Mouse (Mus musculus) heart, embryonic 11.5 days (tissue): ENCODE data around the gene Fam19a2. TPM values are rescaled to one million over a fixed set of nuclear protein-coding genes. Genes with fewer than 3 reads are reported as not detected.

Source experiments
- ATAC-seq: fragments of 200-750 bp; cut with Nextera tagmentation; replicated peaks from 2 replicates; pipeline ENCODE4 v1.8.0; 2017; ENCODE audit warnings: moderate library complexity; ENCODE audit not compliant: insufficient number of reproducible peaks, low FRiP score, low TSS enrichment
- H3K27ac ChIP-seq: fragments of 300-500 bp; sonication (generic); 2 replicates; pipeline ENCODE4 v1.5.1; 2014; ENCODE audit warnings: mild to moderate bottlenecking, low read depth, low read length
- H3K27me3 ChIP-seq: fragments of 300-500 bp; sonication (generic); 2 replicates; pipeline ENCODE4 v1.6.1; 2014; ENCODE audit warnings: mild to moderate bottlenecking, low read length, mixed read lengths; ENCODE audit not compliant: control insufficient read depth, insufficient read depth
- H3K36me3 ChIP-seq: fragments of 300-500 bp; sonication (generic); 2 replicates; pipeline ENCODE4 v1.6.1; 2014; ENCODE audit warnings: mild to moderate bottlenecking, low read length, moderate library complexity, mixed read lengths; ENCODE audit not compliant: control insufficient read depth, insufficient read depth
- H3K4me1 ChIP-seq: fragments of 300-500 bp; sonication (generic); 2 replicates; pipeline ENCODE4 v1.6.1; 2014; ENCODE audit warnings: low read length; ENCODE audit not compliant: control insufficient read depth, insufficient read depth
- H3K4me2 ChIP-seq: fragments of 300-500 bp; sonication (generic); 2 replicates; pipeline ENCODE4 v1.6.1; 2014; ENCODE audit warnings: mild to moderate bottlenecking, moderate library complexity
- H3K4me3 ChIP-seq: fragments of 300-500 bp; sonication (generic); 2 replicates; pipeline ENCODE4 v1.5.1; 2014; ENCODE audit warnings: low read depth, low read length
- H3K9ac ChIP-seq: fragments of 300-500 bp; sonication (generic); 2 replicates; pipeline ENCODE4 v1.6.1; 2014; ENCODE audit warnings: mild to moderate bottlenecking, low read depth, low read length, moderate library complexity
- H3K9me3 ChIP-seq: fragments of 300-500 bp; sonication (generic); replicated peaks from 2 replicates; pipeline ENCODE4 v1.6.1; 2016; ENCODE audit warnings: low read length; ENCODE audit not compliant: control insufficient read depth
- WGBS: fragments of 180-500 bp; shearing (Covaris S2); extraction: QIAGEN DNeasy Blood & Tissue Kit; methylation state at CpG from one replicate; pipeline ENCODE4 v1.1.7; 2014; ENCODE audit not compliant: insufficient replicate concordance; 5-methylcytosine and 5-hydroxymethylcytosine counted together
- polyA plus RNA-seq: library from polyadenylated mRNA; unstranded; fragments of >200 nt; fragmentation: Nextera tagmentation; extraction: Ambion mirVana; gene quantifications from 2 replicates; pipeline ENCODE4 v1.2.1, GENCODE M21; 2014

The Fam19a2 gene
- polyA plus RNA-seq, 1 experiment from 2014 or later: 1.2 TPM

GRCm38 (mm10) chr10:123626691-123627090 lies 362.9 kb downstream of the Fam19a2 start:
- no peak overlapping the region for H3K9ac ChIP-seq
- H3K9me3 ChIP-seq: no peaks in the 10 kb centered on the region
- no peak overlapping the region for H3K4me3 ChIP-seq
- H3K27me3 ChIP-seq: no peaks in the 10 kb centered on the region
- no peak overlapping the region for H3K27ac ChIP-seq
- no peaks in the 10 kb centered on the region for H3K36me3 ChIP-seq
- peaks cover 6% of the 10 kb centered on the region; the same call in 1 of the 2 replicates for H3K4me1 ChIP-seq
- no peak for ATAC-seq
- 70% methylated on average over 2 of the region's 2 CpGs for WGBS
- H3K4me2 ChIP-seq: no peak overlapping the region

GRCm38 (mm10) chr10:123629248-123629744 lies 365.5 kb downstream of the Fam19a2 start:
- Histone ChIP-seq H3K9me3 (no peaks in the 10 kb centered on the region), H3K27ac (no peak overlapping the region), H3K27me3 (no peaks in the 10 kb centered on the region), H3K4me1 (no peaks in the 10 kb centered on the region), H3K9ac (no peak overlapping the region), H3K4me3 (no peak overlapping the region), H3K4me2 (no peak overlapping the region), H3K36me3 (no peaks in the 10 kb centered on the region)
- no peak for ATAC-seq
- 49% methylated on average over 5 of the region's 5 CpGs for WGBS

- no peak for ATAC-seq
- Histone ChIP-seq H3K27ac (no peak overlapping the region), H3K9me3 (no peaks in the 10 kb centered on the region), H3K9ac (no peak overlapping the region), H3K36me3 (no peaks in the 10 kb centered on the region), H3K27me3 (no peaks in the 10 kb centered on the region), H3K4me3 (no peak overlapping the region), H3K4me2 (no peak overlapping the region), H3K4me1 (no peaks in the 10 kb centered on the region)
- WGBS: 59% methylated on average over 5 of the region's 5 CpGs
Observed at GRCm38 (mm10) chr10:123632029-123632428, 368.2 kb downstream of the Fam19a2 start.

- no peak overlapping the region for H3K9ac ChIP-seq
- H3K4me1 ChIP-seq: no peaks in the 10 kb centered on the region
- no peaks in the 10 kb centered on the region for H3K27me3 ChIP-seq
- ATAC-seq: no peak
- 76% methylated on average over 5 of the region's 5 CpGs for WGBS
- no peak overlapping the region for H3K4me2 ChIP-seq
- no peaks in the 10 kb centered on the region for H3K36me3 ChIP-seq
- no peaks in the 10 kb centered on the region for H3K9me3 ChIP-seq
- no peak overlapping the region for H3K27ac ChIP-seq
- no peak overlapping the region for H3K4me3 ChIP-seq
Observed at GRCm38 (mm10) chr10:123636655-123637054, 372.9 kb downstream of the Fam19a2 start.

GRCm38 (mm10) chr10:123637496-123637895 lies 373.7 kb downstream of the Fam19a2 start:
- ATAC-seq: no peak
- Histone ChIP-seq H3K27ac (no peak overlapping the region), H3K4me2 (no peak overlapping the region), H3K27me3 (no peaks in the 10 kb centered on the region), H3K9me3 (no peaks in the 10 kb centered on the region), H3K4me1 (no peaks in the 10 kb centered on the region), H3K9ac (no peak overlapping the region), H3K36me3 (no peaks in the 10 kb centered on the region), H3K4me3 (no peak overlapping the region)

GRCm38 (mm10) chr10:123645568-123645967 lies 381.8 kb downstream of the Fam19a2 start:
- Histone ChIP-seq H3K27ac (no peak overlapping the region), H3K4me3 (no peak overlapping the region), H3K9ac (no peak overlapping the region), H3K4me1 (no peaks in the 10 kb centered on the region), H3K27me3 (no peaks in the 10 kb centered on the region), H3K9me3 (no peaks in the 10 kb centered on the region), H3K36me3 (no peaks in the 10 kb centered on the region), H3K4me2 (no peak overlapping the region)
- no peak for ATAC-seq
- WGBS: 85% methylated on average over 4 of the region's 4 CpGs

GRCm38 (mm10) chr10:123671208-123671607 lies 407.4 kb downstream of the Fam19a2 start:
- no peak overlapping the region for H3K9ac ChIP-seq
- no peaks in the 10 kb centered on the region for H3K4me1 ChIP-seq
- no peak overlapping the region for H3K4me2 ChIP-seq
- H3K27me3 ChIP-seq: no peaks in the 10 kb centered on the region
- no peak overlapping the region for H3K4me3 ChIP-seq
- no peaks in the 10 kb centered on the region for H3K9me3 ChIP-seq
- H3K27ac ChIP-seq: no peak overlapping the region
- no peak for ATAC-seq
- no peaks in the 10 kb centered on the region for H3K36me3 ChIP-seq

- WGBS: 7% methylated on average over 7 of the region's 7 CpGs
- no peaks in the 10 kb centered on the region for H3K9me3 ChIP-seq
- H3K27ac ChIP-seq: no peak overlapping the region
- no peak overlapping the region for H3K9ac ChIP-seq
- no peaks in the 10 kb centered on the region for H3K4me1 ChIP-seq
- no peak overlapping the region for H3K4me2 ChIP-seq
- H3K36me3 ChIP-seq: no peaks in the 10 kb centered on the region
- H3K27me3 ChIP-seq: no peaks in the 10 kb centered on the region
- no peak for ATAC-seq
- H3K4me3 ChIP-seq: no peak overlapping the region
Observed at GRCm38 (mm10) chr10:123678284-123678864, 414.6 kb downstream of the Fam19a2 start.

GRCm38 (mm10) chr10:123682718-123683255 lies 419.0 kb downstream of the Fam19a2 start:
- H3K9ac ChIP-seq: no peak overlapping the region
- H3K4me2 ChIP-seq: no peak overlapping the region
- no peaks in the 10 kb centered on the region for H3K27me3 ChIP-seq
- no peaks in the 10 kb centered on the region for H3K36me3 ChIP-seq
- H3K4me1 ChIP-seq: no peaks in the 10 kb centered on the region
- no peaks in the 10 kb centered on the region for H3K9me3 ChIP-seq
- ATAC-seq: no peak
- 63% methylated on average over 9 of the region's 9 CpGs for WGBS
- H3K27ac ChIP-seq: no peak overlapping the region
- H3K4me3 ChIP-seq: no peak overlapping the region
